Mouse (Mus musculus) ES-E14 (cell line): ENCODE measurements at regions not wholly inside any gene's neighbourhood (a gene's known extent, or its start where the extent isn't known, plus 50 kb on each side); places are given as distances from the start of the nearest gene placed in this dataset.
A peak's percentile ranks its signal among the peaks of the same experiment; 100 is the strongest.
"Not testable (repeated sequence)": the region's sequence is repeated elsewhere in the genome, so short reads cannot be mapped to it uniquely, and the experiment has no call there.

ENCODE experiments used
- DNase-seq: peaks from one replicate; pipeline ENCODE4 v3.0.0-alpha.2; 2013; ENCODE audit warnings: low read depth, low spot score
- H3K27ac ChIP-seq: 2 replicates; pipeline ENCODE4 v1.5.1; 2012; ENCODE audit warnings: low read depth, mild to moderate bottlenecking, low read length, moderate library complexity, mixed read lengths; ENCODE audit not compliant: poor library complexity, insufficient read depth, severe bottlenecking
- H3K36me3 ChIP-seq: 2 replicates; pipeline ENCODE4 v1.6.1; 2012; ENCODE audit warnings: mild to moderate bottlenecking, low read length, moderate library complexity, mixed read lengths; ENCODE audit not compliant: control insufficient read depth, poor library complexity, insufficient read depth, severe bottlenecking
- H3K4me1 ChIP-seq, 2 experiments: fragments of 150-350 bp in 1 of 2; sonication (generic) in 1 of 2; 2 replicates each; pipeline ENCODE4 v1.6.1; 2012; ENCODE audit warnings: low read length in 2 of 2, mild to moderate bottlenecking in 1 of 2, mixed read lengths in 1 of 2; ENCODE audit not compliant: control insufficient read depth in 2 of 2, insufficient read depth in 2 of 2, poor library complexity in 1 of 2
- H3K4me3 ChIP-seq, 2 experiments: fragments of 150-350 bp in 1 of 2; sonication (generic) in 1 of 2; 2 replicates each; pipeline ENCODE4 v1.5.1; 2012; ENCODE audit warnings: low read length in 2 of 2, low read depth in 1 of 2, mild to moderate bottlenecking in 1 of 2, mixed read lengths in 1 of 2; ENCODE audit not compliant: insufficient read depth in 1 of 2, poor library complexity in 1 of 2, severe bottlenecking in 1 of 2
- H3K9ac ChIP-seq: 2 replicates; pipeline ENCODE4 v1.6.1; 2012; ENCODE audit warnings: low read depth, mild to moderate bottlenecking, low read length, mixed read lengths; ENCODE audit not compliant: poor library complexity, insufficient read depth, severe bottlenecking
- H3K9me3 ChIP-seq: fragments of 150-350 bp; sonication (generic); 2 replicates; pipeline ENCODE4 v1.6.1; 2012; ENCODE audit warnings: low read depth, mild to moderate bottlenecking, low read length; ENCODE audit not compliant: control insufficient read depth, insufficient read depth
- CHD2 ChIP-seq: IDR thresholded peaks from 2 replicates; pipeline ENCODE4 v1.6.1; 2014; ENCODE audit warnings: mild to moderate bottlenecking, low read depth, low read length, inconsistent platforms
- HCFC1 ChIP-seq: IDR thresholded peaks from 2 replicates; pipeline ENCODE4 v1.6.1; 2012; ENCODE audit warnings: low read length, inconsistent platforms, borderline replicate concordance; ENCODE audit not compliant: insufficient read depth
- MAFK ChIP-seq: IDR thresholded peaks from 2 replicates; pipeline ENCODE4 v1.6.1; 2014; ENCODE audit warnings: mild to moderate bottlenecking, low read depth, low read length, inconsistent platforms; ENCODE audit not compliant: insufficient read depth
- ZC3H11A ChIP-seq: IDR thresholded peaks from 2 replicates; pipeline ENCODE4 v1.6.1; 2012; ENCODE audit warnings: low read depth, mild to moderate bottlenecking, inconsistent platforms, low read length, borderline replicate concordance
- ZNF384 ChIP-seq: IDR thresholded peaks from 2 replicates; pipeline ENCODE4 v1.6.1; 2012; ENCODE audit warnings: low read depth, low read length, inconsistent platforms
- in situ Hi-C, 2 experiments: fragments of 600-800 bp; cut with MboI; formaldehyde crosslinking; loops; one replicate each; pipeline ENCODE4 v1.15.1; 2025; ENCODE audit warnings: low sequenced_read_pairs in 2 of 2, inconsistent platforms in 1 of 2; ENCODE audit not compliant: unreplicated experiment in 2 of 2

DNA sequence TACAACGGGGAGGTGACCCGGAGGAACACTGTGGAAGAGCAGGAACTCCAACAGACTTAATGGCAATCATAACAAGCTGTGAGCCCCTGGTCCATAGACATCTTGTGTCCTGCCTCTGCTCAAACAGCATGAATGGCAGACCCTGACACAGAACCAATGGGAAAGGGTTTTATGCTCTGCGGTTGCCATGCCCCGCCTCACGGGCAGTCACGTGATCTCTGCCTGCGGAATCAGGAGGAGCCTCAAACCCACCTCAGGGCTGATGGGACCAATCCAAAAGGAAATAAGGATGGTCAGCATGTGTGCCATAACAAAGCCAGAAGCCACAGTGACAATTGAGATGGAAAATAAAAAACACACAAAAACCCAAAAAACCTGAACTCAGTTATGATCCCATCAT is 120.2 kb upstream of the Sfswap start:
- TF ChIP-seq CHD2 (no peak), MAFK (no peak), ZNF384 (no peak), ZC3H11A (no peak), HCFC1 (no peak)
- Histone ChIP-seq H3K9me3 (no peaks in the 10 kb centered on the region), H3K36me3 (no peaks in the 10 kb centered on the region), H3K27ac (no peak overlapping the region), H3K4me3 (no peak overlapping the region), H3K4me1 (peaks cover 3 to 10% of the 10 kb centered on the region in 2 experiments; a peak in 3 of 4 replicates), H3K9ac (no peak overlapping the region)
- in situ Hi-C loops: no loop called here
- no peak for DNase-seq

- Histone ChIP-seq H3K4me3 (no peak overlapping the region), H3K36me3 (no peaks in the 10 kb centered on the region), H3K9me3 (no peaks in the 10 kb centered on the region), H3K27ac (no peak overlapping the region), H3K4me1 (peaks cover 3 to 24% of the 10 kb centered on the region in 2 experiments), H3K9ac (no peak overlapping the region)
- no peak for TF ChIP-seq ZNF384
- TF ChIP-seq CHD2: no peak
- no peak for TF ChIP-seq ZC3H11A
- no peak for TF ChIP-seq HCFC1
- TF ChIP-seq MAFK: no peak
- DNase-seq: no peak
- in situ Hi-C loops: no loop called here
Measured at GRCm38 (mm10) chr5:129384976-129385375, 116.0 kb upstream of the Sfswap start.

GRCm38 (mm10) chr5:129385965-129386643 is 114.9 kb upstream of the Sfswap start:
- in situ Hi-C loops, H3K9me3 ChIP-seq, H3K9ac ChIP-seq, H3K4me3 ChIP-seq, H3K36me3 ChIP-seq, DNase-seq, H3K27ac ChIP-seq: not testable (repeated sequence)
- peaks cover 3 to 19% of the 10 kb centered on the region in 2 experiments for H3K4me1 ChIP-seq

- H3K4me3 ChIP-seq, H3K36me3 ChIP-seq, H3K27ac ChIP-seq, H3K9ac ChIP-seq, H3K9me3 ChIP-seq, DNase-seq, in situ Hi-C loops: not testable (repeated sequence)
- H3K4me1 ChIP-seq: peaks cover 3 to 19% of the 10 kb centered on the region in 2 experiments
Measured at GRCm38 (mm10) chr5:129386671-129387070, 114.3 kb upstream of the Sfswap start.

DNA sequence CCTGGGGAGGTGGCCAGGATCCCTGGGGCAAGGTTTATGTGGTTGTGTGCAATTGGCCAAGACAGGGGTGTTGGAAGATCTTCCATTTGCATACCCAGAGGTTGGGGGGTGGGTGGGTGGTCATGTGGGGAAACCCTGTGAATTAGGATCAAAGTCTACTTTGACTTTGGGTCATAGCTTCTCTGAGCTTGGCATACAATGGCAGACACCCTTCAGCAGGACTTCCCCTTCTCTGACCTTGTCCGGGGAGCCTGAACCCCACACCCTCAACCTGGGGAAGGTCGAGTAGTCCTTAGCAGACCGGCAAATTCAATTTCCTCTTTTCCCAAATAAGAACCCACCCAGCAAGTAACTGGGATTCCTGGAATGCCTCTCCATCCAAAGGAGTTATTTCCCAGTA is 113.7 kb upstream of the Sfswap start:
- in situ Hi-C loops: no loop called here

More for the DNA sequence above, 113.7 kb upstream of the Sfswap start:
- H3K4me1 ChIP-seq: peaks cover 3 to 19% of the 10 kb centered on the region in 2 experiments
- no peak overlapping the region for H3K9ac ChIP-seq
- DNase-seq: peak; percentile 42
- no peaks in the 10 kb centered on the region for H3K36me3 ChIP-seq
- H3K9me3 ChIP-seq: no peaks in the 10 kb centered on the region
- TF ChIP-seq ZNF384: no peak
- TF ChIP-seq ZC3H11A: no peak
- TF ChIP-seq CHD2: no peak
- TF ChIP-seq MAFK: no peak
- TF ChIP-seq HCFC1: no peak
- H3K27ac ChIP-seq: no peak overlapping the region
- H3K4me3 ChIP-seq: no peak overlapping the region
